Mouse (Mus musculus): ENCODE results near the gene Arsj.
A peak's percentile ranks its signal among the peaks of the same experiment; 100 is the strongest.

Gene Arsj

GRCm38 (mm10) chr3:126400726-126401125, 37.2 kb downstream of the Arsj start:
- DNase-seq (ENCODE audit: low spot score) = no peak

- peak; percentile 93 for DNase-seq (ENCODE audit: low spot score)
Measured at GRCm38 (mm10) chr3:126402836-126403235, 39.4 kb downstream of the Arsj start.

GRCm38 (mm10) chr3:126404199-126404598, 40.7 kb downstream of the Arsj start:
- no peak for DNase-seq (ENCODE audit: low spot score)

- no peak for DNase-seq (ENCODE audit: low spot score)
Measured at GRCm38 (mm10) chr3:126430524-126431064, 67.1 kb downstream of the Arsj start.

GRCm38 (mm10) chr3:126439331-126439730, 75.8 kb downstream of the Arsj start:
- peak; percentile 14 for DNase-seq (ENCODE audit: low spot score)

- no peak for DNase-seq (ENCODE audit: low spot score)
Measured at GRCm38 (mm10) chr3:126449058-126449457, 85.6 kb downstream of the Arsj start.

GRCm38 (mm10) chr3:126449515-126449914, 86.0 kb downstream of the Arsj start:
- DNase-seq (ENCODE audit: low spot score) = no peak

- DNase-seq (ENCODE audit: low spot score) = no peak
Measured at GRCm38 (mm10) chr3:126455787-126456482, 92.5 kb downstream of the Arsj start.

- peak; percentile 83 for DNase-seq (ENCODE audit: low spot score)
Measured at GRCm38 (mm10) chr3:126463119-126463815, 99.8 kb downstream of the Arsj start.

GRCm38 (mm10) chr3:126464262-126464661, 100.8 kb downstream of the Arsj start:
- DNase-seq (ENCODE audit: low spot score) = no peak

All from adipocyte (in vitro differentiated cells).